Mouse (Mus musculus) forebrain, embryonic 10.5 days (tissue): ENCODE results near the gene Rif1. TPM values are rescaled to one million over a fixed set of nuclear protein-coding genes. Genes with fewer than 3 reads are reported as not detected.
"Not testable (repeated sequence)": the region's sequence is repeated elsewhere in the genome, so short reads cannot be mapped to it uniquely, and the experiment has no call there.

Source experiments
- DNase-seq: peaks from one replicate; pipeline ENCODE4 v3.0.0-alpha.2; 2017; ENCODE audit warnings: low spot score; ENCODE audit errors: extremely low spot score
- H3K27ac ChIP-seq: fragments of 300-500 bp; sonication (generic); 2 replicates; pipeline ENCODE4 v1.5.1; 2016; ENCODE audit warnings: mild to moderate bottlenecking
- H3K27me3 ChIP-seq: fragments of 300-500 bp; sonication (generic); 2 replicates; pipeline ENCODE4 v1.6.1; 2016; ENCODE audit warnings: mild to moderate bottlenecking; ENCODE audit not compliant: poor library complexity, severe bottlenecking
- H3K36me3 ChIP-seq: fragments of 300-500 bp; sonication (generic); replicated peaks from 2 replicates; pipeline ENCODE4 v1.6.1; 2016; ENCODE audit warnings: mild to moderate bottlenecking, moderate library complexity
- H3K4me1 ChIP-seq: fragments of 300-500 bp; sonication (generic); 2 replicates; pipeline ENCODE4 v1.6.1; 2016
- H3K4me3 ChIP-seq: fragments of 300-500 bp; sonication (generic); 2 replicates; pipeline ENCODE4 v1.5.1; 2016; ENCODE audit warnings: mild to moderate bottlenecking, moderate library complexity
- H3K9me3 ChIP-seq: fragments of 300-500 bp; sonication (generic); 2 replicates; pipeline ENCODE4 v1.6.1; 2016; ENCODE audit warnings: mild to moderate bottlenecking, moderate library complexity
- WGBS: fragments of 180-500 bp; shearing (Covaris S2); methylation state at CpG from one replicate; pipeline ENCODE4 v1.1.7; 2016; 5-methylcytosine and 5-hydroxymethylcytosine counted together
- polyA plus RNA-seq: library from polyadenylated mRNA; unstranded; fragments of >200 nt; fragmentation: Nextera tagmentation; extraction: Ambion mirVana; gene quantifications from 2 replicates; pipeline ENCODE4 v1.2.1, GENCODE M21; 2016

Rif1 gene
- polyA plus RNA-seq, 1 experiment from 2014 or later: 37.4 TPM

DNA sequence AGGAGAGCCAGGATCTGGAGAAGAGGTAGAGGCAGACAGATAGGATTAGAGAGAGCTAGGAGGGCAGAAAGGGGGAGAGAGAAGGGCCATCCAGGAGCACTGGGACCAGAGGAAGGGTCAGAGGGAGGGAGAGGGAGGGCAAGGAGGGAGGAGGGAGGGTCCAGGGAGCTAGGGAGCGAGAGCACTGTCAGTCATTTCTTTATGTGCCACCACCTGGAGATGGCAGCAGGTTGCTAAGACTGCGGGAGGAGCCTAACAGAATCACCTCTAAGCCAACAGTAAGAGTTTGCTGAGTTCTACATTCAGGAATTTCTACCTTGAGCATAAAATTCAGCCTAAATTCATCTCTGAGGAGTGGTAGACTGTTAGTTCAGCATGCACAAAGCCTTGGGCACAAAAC is 6.0 kb downstream of the Rif1 start:
- no peak for DNase-seq
- H3K4me1 ChIP-seq: peaks cover 12% of the 10 kb centered on the region
- H3K9me3 ChIP-seq: no peaks in the 10 kb centered on the region
- H3K36me3 ChIP-seq: peaks cover 97% of the 10 kb centered on the region
- whole genome bisulfite sequencing: 93% methylated on average over 2 of the region's 2 CpGs
- no peak overlapping the region for H3K27ac ChIP-seq
- H3K4me3 ChIP-seq: no peak overlapping the region
- H3K27me3 ChIP-seq: no peaks in the 10 kb centered on the region

GRCm38 (mm10) chr2:52084013-52084412 is 11.4 kb downstream of the Rif1 start:
- Histone ChIP-seq H3K4me1 (no peaks in the 10 kb centered on the region), H3K36me3 (peaks cover 100% of the 10 kb centered on the region), H3K9me3 (no peaks in the 10 kb centered on the region), H3K4me3 (no peak overlapping the region), H3K27me3 (no peaks in the 10 kb centered on the region), H3K27ac (no peak overlapping the region)
- no peak for DNase-seq
- WGBS: 94% methylated on average over 3 of the region's 3 CpGs

- Histone ChIP-seq H3K27me3 (no peaks in the 10 kb centered on the region), H3K4me3 (no peak overlapping the region), H3K36me3 (peaks cover 100% of the 10 kb centered on the region), H3K4me1 (no peaks in the 10 kb centered on the region), H3K9me3 (no peaks in the 10 kb centered on the region), H3K27ac (no peak overlapping the region)
- no peak for DNase-seq
- WGBS: 95% methylated on average over 2 of the region's 2 CpGs
These were observed 11.9 kb downstream of the Rif1 start for GRCm38 (mm10) chr2:52084571-52084970.

DNA sequence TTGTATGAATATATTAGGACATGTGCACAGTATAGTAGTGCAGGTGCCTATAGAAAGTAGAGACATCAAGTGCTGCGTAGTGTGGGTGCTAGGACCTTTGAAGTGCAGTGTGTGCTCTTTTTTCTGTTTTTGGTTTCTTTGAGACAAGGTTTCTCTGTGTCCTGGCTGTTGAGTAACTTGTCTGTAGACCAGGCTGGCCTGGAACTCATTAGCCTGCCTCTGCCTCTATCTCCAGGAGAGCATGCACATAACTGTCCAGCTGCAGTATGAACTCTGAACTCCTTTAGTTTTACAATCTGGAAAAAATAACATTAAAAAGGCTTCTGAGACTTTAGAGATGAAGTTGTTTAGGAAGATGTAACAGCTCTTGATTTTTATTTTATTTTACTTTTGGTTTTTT is 41.5 kb downstream of the Rif1 start:
- H3K4me3 ChIP-seq: no peak overlapping the region
- 67% methylated on average over 1 of the region's 1 CpGs for whole genome bisulfite sequencing
- peaks cover 100% of the 10 kb centered on the region for H3K36me3 ChIP-seq

DNA sequence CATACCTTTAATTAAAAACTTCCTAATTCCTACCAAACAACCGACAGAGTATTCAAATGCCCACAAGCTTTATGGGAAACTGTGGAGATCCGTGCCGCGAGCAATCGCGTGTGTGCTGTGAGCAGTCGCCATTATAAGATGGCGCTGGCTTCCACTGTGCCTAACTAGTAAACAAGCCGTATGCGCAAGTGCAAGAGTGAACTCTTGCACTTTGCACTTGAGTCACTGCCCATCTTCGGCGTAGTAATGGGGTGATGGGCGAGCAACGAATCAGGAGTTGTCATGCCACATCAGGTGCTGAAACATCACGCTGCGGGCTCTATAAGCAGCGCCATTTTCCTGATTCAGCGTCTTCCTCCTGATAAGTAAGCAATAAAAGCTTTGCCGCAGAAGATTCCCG is 58.7 kb downstream of the Rif1 start:
- not testable (repeated sequence) for H3K4me1 ChIP-seq, H3K27me3 ChIP-seq, H3K4me3 ChIP-seq, DNase-seq, H3K27ac ChIP-seq
- H3K9me3 ChIP-seq: peaks cover 22% of the 10 kb centered on the region
- WGBS: 98% methylated on average over 20 of the region's 20 CpGs
- H3K36me3 ChIP-seq: peaks cover 62% of the 10 kb centered on the region

More for the DNA sequence above, 41.5 kb downstream of the Rif1 start:
- Histone ChIP-seq H3K4me1 (no peaks in the 10 kb centered on the region), H3K27ac (no peak overlapping the region), H3K9me3 (no peaks in the 10 kb centered on the region), H3K27me3 (no peaks in the 10 kb centered on the region)
- DNase-seq: no peak

GRCm38 (mm10) chr2:52133351-52133750 is 60.7 kb downstream of the Rif1 start:
- H3K4me1 ChIP-seq: no peaks in the 10 kb centered on the region
- no peak overlapping the region for H3K4me3 ChIP-seq
- WGBS: 97% methylated on average over 2 of the region's 2 CpGs
- H3K36me3 ChIP-seq: peaks cover 60% of the 10 kb centered on the region
- peaks cover 9% of the 10 kb centered on the region; the same call in 1 of the 2 replicates for H3K9me3 ChIP-seq
- H3K27ac ChIP-seq: no peak overlapping the region
- H3K27me3 ChIP-seq: no peaks in the 10 kb centered on the region
- DNase-seq: no peak

- Histone ChIP-seq H3K4me1 (no peaks in the 10 kb centered on the region), H3K27me3 (no peaks in the 10 kb centered on the region), H3K27ac (no peak overlapping the region), H3K9me3 (no peaks in the 10 kb centered on the region), H3K4me3 (no peak overlapping the region), H3K36me3 (no peaks in the 10 kb centered on the region)
- DNase-seq: no peak
- WGBS: 90% methylated on average over 3 of the region's 3 CpGs
These were observed 80.4 kb downstream of the Rif1 start for GRCm38 (mm10) chr2:52153064-52153463.

DNA sequence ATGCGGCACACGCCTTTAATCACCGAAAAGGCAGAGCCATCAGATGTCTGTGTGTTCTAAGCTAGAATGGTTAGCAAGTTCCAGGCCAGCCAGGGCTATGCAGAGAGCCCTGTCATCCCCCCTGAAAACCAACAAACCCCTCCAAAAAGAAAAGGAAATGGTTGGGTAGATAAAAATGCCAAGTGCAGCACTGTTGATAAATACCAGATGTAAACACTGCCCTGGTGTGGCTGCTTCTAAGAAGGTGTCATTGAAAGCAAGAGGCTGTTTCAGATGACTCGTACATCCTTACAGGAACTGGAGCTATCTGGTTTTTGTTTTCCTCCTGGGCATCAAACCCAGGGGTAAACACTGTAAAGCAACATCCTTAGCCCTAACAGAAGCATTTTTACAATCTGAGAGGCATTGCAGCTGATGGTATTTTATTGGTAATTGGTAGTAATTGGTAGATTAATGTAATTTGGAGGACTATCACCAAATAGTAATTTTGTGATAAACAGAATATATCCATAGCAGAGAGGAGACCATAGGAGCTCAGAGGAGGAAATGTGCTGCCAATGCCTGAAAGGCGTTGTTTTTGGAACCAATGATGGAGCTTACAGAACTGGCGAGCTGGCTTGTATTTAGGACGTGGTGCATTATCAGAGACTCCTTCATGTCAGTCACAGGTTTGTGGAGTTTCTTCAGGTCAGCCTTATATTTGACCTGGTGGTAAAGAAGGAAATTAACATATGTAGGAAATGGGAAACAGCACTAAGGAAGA is 96.8 kb downstream of the Rif1 start:
- H3K36me3 ChIP-seq: no peaks in the 10 kb centered on the region
- H3K9me3 ChIP-seq: no peaks in the 10 kb centered on the region
- no peak for DNase-seq
- H3K27me3 ChIP-seq: no peaks in the 10 kb centered on the region
- 84% methylated on average over 7 of the region's 7 CpGs for WGBS
- no peak overlapping the region for H3K4me3 ChIP-seq
- H3K4me1 ChIP-seq: no peaks in the 10 kb centered on the region; the same call in 1 of the 2 replicates
- H3K27ac ChIP-seq: no peak overlapping the region

Other genes with a start within 250 kb of the Rif1 start
- gene Rbm43, start 137.7 kb upstream of the Rif1 start, polyA plus RNA-seq: 6.8 and 7.0 TPM in 2 replicates
- 4.5 and 5.2 TPM in 2 replicates for gene Nmi, start 99.3 kb upstream of the Rif1 start, polyA plus RNA-seq
- 31.5 and 33.2 TPM in 2 replicates for gene Tnfaip6, start 34.8 kb upstream of the Rif1 start, polyA plus RNA-seq